Mouse (Mus musculus) hindbrain, embryonic 13.5 days (tissue): ENCODE data around the gene Gm11595. TPM values are rescaled to one million over a fixed set of nuclear protein-coding genes. Genes with fewer than 3 reads are reported as not detected.

Source experiments
- ATAC-seq: fragments of 200-750 bp; cut with Nextera tagmentation; 2 replicates; pipeline ENCODE4 v1.8.0; 2017; ENCODE audit warnings: moderate TSS enrichment; ENCODE audit not compliant: low FRiP score
- H3K27ac ChIP-seq: fragments of 300-500 bp; sonication (generic); 2 replicates; pipeline ENCODE4 v1.5.1; 2015; ENCODE audit warnings: inconsistent platforms, mild to moderate bottlenecking, moderate library complexity
- H3K27me3 ChIP-seq: fragments of 300-500 bp; sonication (generic); 2 replicates; pipeline ENCODE4 v1.6.1; 2015; ENCODE audit warnings: mild to moderate bottlenecking, inconsistent platforms
- H3K36me3 ChIP-seq: fragments of 300-500 bp; sonication (generic); 2 replicates; pipeline ENCODE4 v1.6.1; 2015; ENCODE audit warnings: mild to moderate bottlenecking, inconsistent platforms
- H3K4me1 ChIP-seq: fragments of 300-500 bp; sonication (generic); replicated peaks from 2 replicates; pipeline ENCODE4 v1.6.1; 2015; ENCODE audit warnings: inconsistent platforms
- H3K4me2 ChIP-seq: fragments of 300-500 bp; sonication (generic); 2 replicates; pipeline ENCODE4 v1.6.1; 2015; ENCODE audit warnings: inconsistent platforms, mild to moderate bottlenecking, moderate library complexity
- H3K4me3 ChIP-seq: fragments of 300-500 bp; sonication (generic); 2 replicates; pipeline ENCODE4 v1.5.1; 2015; ENCODE audit warnings: mild to moderate bottlenecking, inconsistent platforms
- H3K9ac ChIP-seq: fragments of 300-500 bp; sonication (generic); 2 replicates; pipeline ENCODE4 v1.6.1; 2015; ENCODE audit warnings: mild to moderate bottlenecking, inconsistent platforms
- H3K9me3 ChIP-seq: fragments of 300-500 bp; sonication (generic); 2 replicates; pipeline ENCODE4 v1.6.1; 2016; ENCODE audit warnings: inconsistent platforms
- WGBS: fragments of 180-500 bp; shearing (Covaris S2); methylation state at CpG from one replicate; pipeline ENCODE4 v1.1.7; 2015; 5-methylcytosine and 5-hydroxymethylcytosine counted together
- polyA plus RNA-seq: library from polyadenylated mRNA; unstranded; fragments of >200 nt; fragmentation: Nextera tagmentation; extraction: Ambion mirVana; gene quantifications from 2 replicates; pipeline ENCODE4 v1.2.1, GENCODE M21; 2015

The Gm11595 gene
- polyA plus RNA-seq, 1 experiment from 2014 or later, result not detected

DNA sequence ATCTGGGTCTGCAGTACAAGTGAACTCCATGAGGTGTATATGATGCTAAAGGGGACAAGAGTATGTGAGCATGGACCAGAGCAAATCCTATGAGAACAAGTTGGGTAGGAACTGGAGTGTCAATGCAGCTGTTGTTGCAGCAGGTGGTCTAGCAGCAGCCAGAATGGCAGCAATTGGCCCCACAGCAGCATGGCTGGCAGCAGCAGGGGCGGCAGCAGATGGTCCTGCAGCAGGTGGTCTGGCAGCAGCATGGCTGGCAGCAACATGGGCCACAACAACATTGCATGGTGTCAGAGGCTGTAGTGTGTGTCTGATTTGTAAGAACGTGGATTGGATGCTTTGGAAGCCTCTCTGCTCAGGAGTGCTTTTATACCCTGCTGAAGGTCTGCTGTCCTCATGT, 48.7 kb downstream of the Gm11595 start:
- no peaks in the 10 kb centered on the region for H3K4me1 ChIP-seq
- ATAC-seq, result no peak
- H3K27ac ChIP-seq, result no peak overlapping the region
- H3K36me3 ChIP-seq, result no peaks in the 10 kb centered on the region
- 82% methylated on average over 2 of the region's 2 CpGs for WGBS
- H3K9me3 ChIP-seq, result no peaks in the 10 kb centered on the region
- H3K27me3 ChIP-seq, result no peaks in the 10 kb centered on the region
- no peak overlapping the region for H3K4me3 ChIP-seq
- H3K4me2 ChIP-seq, result no peak overlapping the region
- H3K9ac ChIP-seq, result no peak overlapping the region

Other genes with a start within 250 kb of the Gm11595 start
- gene Krt40, start 229.8 kb downstream of the Gm11595 start, polyA plus RNA-seq, result not detected in 2 replicates
- not detected in 2 replicates for gene Krtap3-3, start 222.0 kb downstream of the Gm11595 start, polyA plus RNA-seq
- not detected in 2 replicates for gene Krtap3-2, start 216.1 kb downstream of the Gm11595 start, polyA plus RNA-seq
- not detected in 2 replicates for gene Gm11939, start 213.4 kb downstream of the Gm11595 start, polyA plus RNA-seq
- not detected in 2 replicates for gene Krtap3-1, start 206.3 kb downstream of the Gm11595 start, polyA plus RNA-seq
- not detected in 2 replicates for gene Krtap1-5, start 191.9 kb downstream of the Gm11595 start, polyA plus RNA-seq
- gene Krtap1-4, start 189.3 kb downstream of the Gm11595 start, polyA plus RNA-seq, result not detected in 2 replicates
- gene Krtap1-3, start 181.6 kb downstream of the Gm11595 start, polyA plus RNA-seq, result not detected in 2 replicates
- gene Krtap9-3, start 174.8 kb downstream of the Gm11595 start, polyA plus RNA-seq, result not detected in 2 replicates
- gene Gm11938, start 169.6 kb downstream of the Gm11595 start, polyA plus RNA-seq, result not detected in 2 replicates
- not detected in 2 replicates for gene Gm11937, start 162.7 kb downstream of the Gm11595 start, polyA plus RNA-seq
- not detected in 2 replicates for gene Krtap2-4, start 158.1 kb downstream of the Gm11595 start, polyA plus RNA-seq
- gene Gm11562, start 152.5 kb downstream of the Gm11595 start, polyA plus RNA-seq, result not detected in 2 replicates
- not detected in 2 replicates for gene Krtap4-1, start 144.7 kb downstream of the Gm11595 start, polyA plus RNA-seq
- gene Krtap4-2, start 137.8 kb downstream of the Gm11595 start, polyA plus RNA-seq, result not detected in 2 replicates
- not detected in 2 replicates for gene Krtap4-7, start 128.8 kb downstream of the Gm11595 start, polyA plus RNA-seq
- gene Gm11555, start 122.7 kb downstream of the Gm11595 start, polyA plus RNA-seq, result not detected in 2 replicates
- not detected in 2 replicates for gene Gm11563, start 114.0 kb downstream of the Gm11595 start, polyA plus RNA-seq
- gene Krtap4-6, start 107.0 kb downstream of the Gm11595 start, polyA plus RNA-seq, result not detected in 2 replicates
- not detected in 2 replicates for gene Gm14190, start 82.2 kb downstream of the Gm11595 start, polyA plus RNA-seq
- gene Gm14180, start 38.6 kb downstream of the Gm11595 start, polyA plus RNA-seq, result not detected in 2 replicates
- not detected in 2 replicates for gene Krtap4-8, start 7.8 kb upstream of the Gm11595 start, polyA plus RNA-seq
- gene Krtap4-9, start 12.3 kb upstream of the Gm11595 start, polyA plus RNA-seq, result not detected in 2 replicates
- gene Gm11596, start 20.6 kb upstream of the Gm11595 start, polyA plus RNA-seq, result not detected in 2 replicates
- gene Gm11569, start 26.0 kb upstream of the Gm11595 start, polyA plus RNA-seq, result not detected in 2 replicates
- gene Gm11554, start 31.5 kb upstream of the Gm11595 start, polyA plus RNA-seq, result not detected in 2 replicates
- not detected in 2 replicates for gene Krtap4-13, start 37.0 kb upstream of the Gm11595 start, polyA plus RNA-seq
- not detected in 2 replicates for gene Gm11564, start 42.8 kb upstream of the Gm11595 start, polyA plus RNA-seq
- not detected in 2 replicates for gene 2300003K06Rik, start 65.2 kb upstream of the Gm11595 start, polyA plus RNA-seq
- not detected in 2 replicates for gene Krtap4-16, start 78.7 kb upstream of the Gm11595 start, polyA plus RNA-seq
- not detected in 2 replicates for gene Gm11568, start 85.0 kb upstream of the Gm11595 start, polyA plus RNA-seq
- not detected in 2 replicates for gene Gm11559, start 91.6 kb upstream of the Gm11595 start, polyA plus RNA-seq
- gene Krtap9-1, start 100.5 kb upstream of the Gm11595 start, polyA plus RNA-seq, result not detected in 2 replicates
- gene Gm11567, start 106.3 kb upstream of the Gm11595 start, polyA plus RNA-seq, result not detected in 2 replicates
- not detected in 2 replicates for gene Krtap31-1, start 135.0 kb upstream of the Gm11595 start, polyA plus RNA-seq
- gene Gm11565, start 141.8 kb upstream of the Gm11595 start, polyA plus RNA-seq, result not detected in 2 replicates
- gene Krtap31-2, start 163.4 kb upstream of the Gm11595 start, polyA plus RNA-seq, result not detected in 2 replicates
- gene Krtap9-5, start 175.6 kb upstream of the Gm11595 start, polyA plus RNA-seq, result not detected in 2 replicates
- not detected in 2 replicates for gene Krtap29-1, start 206.1 kb upstream of the Gm11595 start, polyA plus RNA-seq
- gene Krtap16-1, start 213.7 kb upstream of the Gm11595 start, polyA plus RNA-seq, result 0.09 and 0.13 TPM in 2 replicates
- 0.45 TPM in 1 of 2 replicates, not detected in the other for gene Krtap17-1, start 221.1 kb upstream of the Gm11595 start, polyA plus RNA-seq
- gene Krt33a, start 243.3 kb upstream of the Gm11595 start, polyA plus RNA-seq, result not detected in 2 replicates